Mouse (Mus musculus) kidney, adult 2 months (tissue): ENCODE data around the gene Gabpb2. TPM values are rescaled to one million over a fixed set of nuclear protein-coding genes. Genes with fewer than 3 reads are reported as not detected.
"Not testable (repeated sequence)": the region's sequence is repeated elsewhere in the genome, so short reads cannot be mapped to it uniquely, and the experiment has no call there.

Source experiments
- DNase-seq: peaks from one replicate; pipeline ENCODE4 v3.0.0; 2021
- H3K27ac ChIP-seq: fragments of 200-500 bp; 2 replicates; pipeline ENCODE4 v1.5.1; 2012; ENCODE audit warnings: low read depth, low read length, control low read depth, inconsistent platforms; ENCODE audit not compliant: insufficient read depth
- H3K27me3 ChIP-seq: fragments of 200-500 bp; replicated peaks from 2 replicates; pipeline ENCODE4 v1.6.1; 2012; ENCODE audit warnings: mild to moderate bottlenecking, moderate library complexity, low read length, inconsistent platforms; ENCODE audit not compliant: control insufficient read depth, insufficient read depth
- H3K36me3 ChIP-seq: fragments of 200-500 bp; 2 replicates; pipeline ENCODE4 v1.6.1; 2012; ENCODE audit warnings: mild to moderate bottlenecking, moderate library complexity, low read length, inconsistent platforms; ENCODE audit not compliant: control insufficient read depth, insufficient read depth
- H3K4me1 ChIP-seq: fragments of 200-500 bp; 2 replicates; pipeline ENCODE4 v1.6.1; 2011; ENCODE audit warnings: low read length; ENCODE audit not compliant: control insufficient read depth, insufficient read depth
- H3K4me3 ChIP-seq: fragments of 200-500 bp; 2 replicates; pipeline ENCODE4 v1.5.1; 2011; ENCODE audit warnings: mild to moderate bottlenecking, low read depth, low read length, control low read depth; ENCODE audit not compliant: insufficient read depth
- CTCF ChIP-seq: fragments of 200-500 bp; conservative IDR thresholded peaks from 2 replicates; pipeline ENCODE4 v1.5.1; 2011; ENCODE audit warnings: low read depth, mild to moderate bottlenecking, control low read depth, low read length, moderate library complexity, mixed read lengths; ENCODE audit not compliant: insufficient read depth, insufficient read length
- POLR2A ChIP-seq: fragments of 200-500 bp; IDR thresholded peaks from one replicate; pipeline ENCODE4 v1.6.1; 2011; ENCODE audit warnings: low read depth, low read length, control low read depth
- WGBS: fragments of 180-500 bp; shearing (Covaris S2); methylation state at CpG from one replicate; pipeline ENCODE4 v1.1.7; 2018; 5-methylcytosine and 5-hydroxymethylcytosine counted together
- polyA plus RNA-seq: library from polyadenylated mRNA; depleted of rRNA; stranded (reverse); fragments of >200 nt; gene quantifications from 2 replicates; pipeline ENCODE4 v1.2.3, GENCODE M21; 2012

Gabpb2 gene
- polyA plus RNA-seq, 1 experiment = 10.6 TPM

DNA sequence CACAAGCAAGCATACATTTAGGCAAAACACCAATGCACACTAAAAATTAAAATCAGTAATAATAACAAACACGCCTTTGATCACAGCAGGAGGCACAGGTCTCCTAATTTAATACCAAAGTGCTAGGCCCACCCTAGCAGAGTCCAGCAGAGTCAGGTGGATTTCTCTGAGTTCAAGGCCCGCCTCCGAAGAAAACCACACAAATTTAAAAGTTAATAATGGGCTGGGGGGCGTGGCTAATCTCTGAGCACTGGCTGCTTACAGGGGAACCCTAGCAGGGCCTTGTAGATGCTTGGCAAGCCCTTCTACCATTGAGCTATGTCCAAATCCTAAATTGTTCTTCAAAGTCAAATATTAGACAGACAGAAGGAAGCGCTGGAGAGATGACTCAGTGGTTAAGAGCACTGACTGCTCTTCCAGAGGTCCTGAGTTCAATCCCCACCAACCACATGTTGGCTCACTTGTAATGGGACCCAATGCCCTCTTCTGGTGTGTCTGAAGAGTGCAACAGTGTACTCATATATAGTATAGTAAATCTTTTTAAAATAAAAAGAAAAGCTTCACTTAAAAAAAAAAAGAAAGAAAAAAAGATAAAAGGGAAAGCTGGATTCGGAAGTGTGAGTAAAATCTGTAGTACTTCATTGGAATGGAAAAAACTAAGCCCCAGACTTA lies 886 bp upstream of the Gabpb2 start:
- H3K36me3 ChIP-seq = peaks cover 1% of the 10 kb centered on the region
- no peak for TF ChIP-seq POLR2A
- TF ChIP-seq CTCF = no peak
- H3K27ac ChIP-seq = no peak overlapping the region
- H3K4me3 ChIP-seq = no peak overlapping the region
- WGBS = 66% methylated on average over 6 of the region's 6 CpGs
- DNase-seq = peak; percentile 69
- no peaks in the 10 kb centered on the region for H3K4me1 ChIP-seq
- H3K27me3 ChIP-seq = no peaks in the 10 kb centered on the region

DNA sequence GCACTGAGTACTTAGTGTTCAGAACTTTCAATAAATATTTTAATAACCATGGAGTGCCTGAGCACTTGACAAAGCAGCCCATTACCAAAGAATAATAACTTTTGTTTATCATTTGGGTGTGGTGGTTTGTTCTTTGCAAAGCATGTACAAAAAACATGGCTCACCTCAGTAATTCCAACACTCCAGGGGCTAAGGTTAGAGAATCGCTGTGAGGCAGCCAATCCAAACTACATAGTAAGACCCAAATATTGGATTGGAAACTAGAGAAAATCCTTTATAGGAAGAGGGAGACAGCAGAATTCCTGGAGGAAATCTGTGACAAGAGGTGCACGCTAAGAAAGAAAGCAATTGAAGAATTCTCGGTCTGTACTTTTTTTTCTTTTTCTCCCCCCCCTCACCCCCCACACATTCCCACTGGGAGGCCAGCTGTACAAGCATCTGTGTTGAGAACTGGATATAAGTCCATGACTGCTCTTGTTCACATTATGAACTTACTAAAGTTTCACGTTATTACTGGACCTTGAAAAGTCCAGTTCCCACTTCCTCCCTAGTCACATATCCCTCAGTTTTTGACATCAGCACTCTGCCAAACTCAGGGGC lies 961 bp downstream of the Gabpb2 start:
- TF ChIP-seq CTCF = no peak
- TF ChIP-seq POLR2A = no peak
- no peak for DNase-seq
- Histone ChIP-seq H3K4me1 (no peaks in the 10 kb centered on the region), H3K36me3 (peaks cover 1% of the 10 kb centered on the region), H3K27ac (peak overlapping the region; percentile 77), H3K27me3 (no peaks in the 10 kb centered on the region), H3K4me3 (peak overlapping the region; percentile 89)
- 7% methylated on average over 4 of the region's 4 CpGs for WGBS

DNA sequence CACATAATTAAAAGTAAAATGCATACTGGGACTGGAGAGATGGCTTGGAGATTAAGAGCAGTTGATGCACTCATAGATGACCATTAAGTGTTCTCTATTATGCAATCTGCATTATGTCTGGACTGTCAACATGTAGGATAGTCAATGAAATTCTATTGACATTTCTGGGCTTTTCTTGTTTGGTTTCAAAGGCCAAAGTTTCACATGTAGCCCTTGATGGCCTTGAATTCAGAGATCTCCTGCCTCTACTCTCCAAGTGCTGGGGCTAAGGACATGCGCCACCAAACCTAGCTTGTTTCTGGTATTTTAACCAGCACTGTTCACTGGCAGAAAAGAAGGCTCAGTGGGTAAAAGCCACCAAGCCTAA lies 4.1 kb downstream of the Gabpb2 start:
- H3K4me1 ChIP-seq = no peaks in the 10 kb centered on the region; the same call in 1 of the 2 replicates
- DNase-seq = no peak
- no peaks in the 10 kb centered on the region for H3K27me3 ChIP-seq
- 95% methylated on average over 1 of the region's 1 CpGs for WGBS
- H3K4me3 ChIP-seq = no peak overlapping the region
- no peak for TF ChIP-seq CTCF
- TF ChIP-seq POLR2A = no peak
- H3K36me3 ChIP-seq = peaks cover 1% of the 10 kb centered on the region
- H3K27ac ChIP-seq = no peak overlapping the region

DNA sequence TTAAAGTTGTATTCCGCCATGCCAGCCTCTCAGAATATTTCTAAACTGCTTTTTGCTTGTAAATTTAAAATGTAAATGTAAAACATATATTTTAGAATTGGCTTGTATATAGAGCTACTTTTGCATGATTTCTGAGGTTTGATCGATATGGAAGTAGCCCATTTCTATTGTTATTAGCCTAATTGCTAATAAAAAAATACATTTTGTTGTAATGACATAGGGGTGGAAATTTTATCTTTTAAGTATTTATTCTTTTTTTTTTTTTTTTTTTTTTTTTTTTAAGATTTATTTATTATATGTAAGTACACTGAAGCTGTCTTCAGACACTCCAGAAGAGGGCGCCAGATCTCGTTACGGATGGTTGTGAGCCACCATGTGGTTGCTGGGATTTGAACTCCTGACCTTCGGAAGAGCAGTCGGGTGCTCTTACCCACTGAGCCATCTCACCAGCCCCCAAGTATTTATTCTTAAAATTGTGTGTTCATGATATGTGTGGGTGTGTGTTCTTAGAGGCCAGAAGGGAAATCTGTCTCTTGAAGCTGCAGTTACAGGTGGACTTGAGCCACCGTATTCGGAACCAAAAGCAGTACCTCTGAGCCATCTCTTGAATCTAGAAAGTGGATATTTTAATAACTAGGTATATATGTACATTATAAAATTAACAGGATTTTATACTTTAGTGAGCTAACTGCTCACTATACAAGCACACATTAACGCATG lies 4.7 kb downstream of the Gabpb2 start:
- H3K27me3 ChIP-seq, H3K27ac ChIP-seq, H3K4me1 ChIP-seq, H3K36me3 ChIP-seq, H3K4me3 ChIP-seq, DNase-seq: not testable (repeated sequence)
- WGBS = 80% methylated on average over 9 of the region's 10 CpGs

DNA sequence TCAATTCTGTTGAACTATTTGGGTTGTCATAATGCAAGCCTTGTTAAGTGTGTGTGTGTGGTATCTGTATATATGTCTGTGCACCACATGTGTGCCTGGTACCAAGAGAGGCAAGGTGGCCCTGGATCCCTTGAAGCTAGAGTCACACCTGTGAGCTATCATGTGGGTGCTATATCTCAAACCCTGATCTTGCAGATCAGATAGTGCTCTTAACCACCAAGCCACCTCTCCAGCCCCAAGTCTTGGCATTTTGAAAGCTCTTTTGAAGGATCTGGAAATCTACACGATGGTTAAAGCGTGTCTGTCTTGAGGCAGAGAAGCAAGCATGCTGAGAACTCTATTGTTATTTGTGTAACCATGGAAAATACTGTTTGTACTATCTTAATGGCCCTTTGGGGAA lies 7.1 kb downstream of the Gabpb2 start:
- no peak for DNase-seq
- H3K36me3 ChIP-seq = peaks cover 1% of the 10 kb centered on the region
- H3K27me3 ChIP-seq = no peaks in the 10 kb centered on the region
- no peak overlapping the region for H3K27ac ChIP-seq
- WGBS = 78% methylated on average over 2 of the region's 2 CpGs
- H3K4me3 ChIP-seq = no peak overlapping the region
- peaks cover 3% of the 10 kb centered on the region; the same call in 1 of the 2 replicates for H3K4me1 ChIP-seq
- TF ChIP-seq CTCF (no peak), POLR2A (no peak)

DNA sequence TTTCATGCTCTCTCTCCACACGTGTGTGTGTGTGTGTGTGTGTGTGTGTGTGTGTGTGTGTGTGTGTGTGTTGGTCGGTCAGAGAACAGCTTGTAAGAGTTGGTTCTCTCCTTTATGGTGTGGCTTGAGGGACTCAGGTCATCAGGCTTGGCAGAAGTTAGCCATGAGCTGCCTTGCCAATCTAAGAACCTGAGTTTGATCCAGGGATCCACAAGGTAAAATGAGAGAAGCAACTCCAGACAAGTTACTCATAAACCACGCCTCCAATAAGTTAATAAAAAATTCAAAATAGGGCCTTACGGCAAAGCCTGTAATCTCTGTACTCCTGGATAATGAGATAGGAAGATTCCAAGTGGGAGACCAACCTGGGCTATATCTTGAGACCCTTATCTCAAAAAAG lies 9.4 kb downstream of the Gabpb2 start:
- peak; percentile 61 for DNase-seq
- H3K27ac ChIP-seq = no peak overlapping the region
- peaks cover 4% of the 10 kb centered on the region for H3K36me3 ChIP-seq
- H3K27me3 ChIP-seq = no peaks in the 10 kb centered on the region
- 61% methylated on average over 4 of the region's 4 CpGs for WGBS
- H3K4me1 ChIP-seq = peaks cover 3% of the 10 kb centered on the region; the same call in 1 of the 2 replicates
- no peak overlapping the region for H3K4me3 ChIP-seq
- no peak for TF ChIP-seq CTCF
- no peak for TF ChIP-seq POLR2A

DNA sequence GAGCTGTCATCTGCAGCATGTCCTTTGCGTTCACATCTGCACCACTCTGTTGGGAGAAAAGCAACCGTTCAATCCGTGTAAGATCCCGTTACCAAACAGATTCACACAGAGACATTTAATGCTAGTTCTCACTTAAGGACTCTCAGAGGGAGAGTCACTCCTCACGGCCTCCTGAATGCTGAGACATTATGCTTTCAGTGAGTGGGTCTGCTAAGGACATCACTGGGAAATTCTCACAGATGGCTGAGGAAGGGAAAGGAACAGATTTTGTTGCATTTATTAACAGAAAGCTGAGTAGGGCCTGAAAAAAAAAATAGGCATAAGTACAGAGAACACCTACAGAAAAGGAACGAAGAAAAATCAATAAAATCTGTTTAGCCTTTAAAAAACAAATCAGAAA lies 13.8 kb downstream of the Gabpb2 start:
- peaks cover 5% of the 10 kb centered on the region for H3K36me3 ChIP-seq

More for the DNA sequence above, 13.8 kb downstream of the Gabpb2 start:
- TF ChIP-seq POLR2A (no peak), CTCF (no peak)
- Histone ChIP-seq H3K27me3 (no peaks in the 10 kb centered on the region), H3K27ac (no peak overlapping the region), H3K4me1 (peaks cover 11% of the 10 kb centered on the region; the same call in 1 of the 2 replicates), H3K4me3 (no peak overlapping the region)
- no peak for DNase-seq
- 90% methylated on average over 6 of the region's 6 CpGs for WGBS
